ENCODE assay signal across 25 mouse cellular contexts in genomic region chr11:114050511-114050910, GRCm38 (mm10). TPM values are rescaled to one million over a fixed set of nuclear protein-coding genes. Genes with fewer than 3 reads are reported as not detected.
A peak's percentile ranks its signal among the peaks of the same experiment; 100 is the strongest.
DNase-seq lines count a peak whose midpoint lies in the region; ATAC-seq and TF ChIP-seq lines count a peak whose summit lies in the region.
"Had no signal": no experiment of that assay in that cellular context is flagged by ENCODE, and none has a peak within 500 bp of the region (broad histone marks: within the 10 kb centered on the region; RNA-seq: fewer than 3 reads in every experiment).

No protein-coding gene starts in this region.

- H3K4me2 ChIP-seq in limb, embryonic 12.5 days = no peak overlapping the region
- H3K4me2 ChIP-seq in intestine, postnatal 0 days (replicated peaks; ENCODE audit: low read depth) = no peak overlapping the region
- H3K4me2 ChIP-seq: embryonic facial prominence, embryonic 12.5 days; forebrain, embryonic 13.5 days; forebrain, embryonic 15.5 days had no signal

- WGBS in heart, embryonic 10.5 days = 37% methylated on average over 3 of the region's 3 CpGs
- WGBS in limb, embryonic 12.5 days = 75% methylated on average over 3 of the region's 3 CpGs
- WGBS in limb, embryonic 10.5 days = 71% methylated on average over 3 of the region's 3 CpGs
- 80% methylated on average over 3 of the region's 3 CpGs for WGBS in embryonic facial prominence, embryonic 10.5 days
- 76% methylated on average over 3 of the region's 3 CpGs for WGBS in intestine, postnatal 0 days

- peaks cover 57% of the 10 kb centered on the region for H3K4me1 ChIP-seq in heart, embryonic 10.5 days
- peaks cover 24% of the 10 kb centered on the region for H3K4me1 ChIP-seq in limb, embryonic 12.5 days (replicated peaks)
- peaks cover 42% of the 10 kb centered on the region for H3K4me1 ChIP-seq in limb, embryonic 10.5 days
- peaks cover 56% of the 10 kb centered on the region for H3K4me1 ChIP-seq in embryonic facial prominence, embryonic 10.5 days
- H3K4me1 ChIP-seq in intestine, postnatal 0 days (replicated peaks; ENCODE audit: control insufficient read depth, insufficient read depth, low read length) = no peaks in the 10 kb centered on the region

- no peak for TF ChIP-seq CTCF in intestine, postnatal 0 days (IDR thresholded peaks at IDR 0.05; ENCODE audit: low read depth)

- intact Hi-C loops in heart, postnatal 36 days (cut with DNase I) = no loop called here

- H3K9me3 ChIP-seq in heart, embryonic 10.5 days = no peaks in the 10 kb centered on the region
- H3K9me3 ChIP-seq in limb, embryonic 12.5 days = peaks cover 6% of the 10 kb centered on the region; the same call in 1 of the 2 replicates
- H3K9me3 ChIP-seq in limb, embryonic 10.5 days (replicated peaks) = no peaks in the 10 kb centered on the region
- H3K9me3 ChIP-seq in embryonic facial prominence, embryonic 10.5 days = peaks cover 6% of the 10 kb centered on the region; the same call in 1 of the 2 replicates
- H3K9me3 ChIP-seq in intestine, postnatal 0 days (ENCODE audit: control insufficient read depth) = no peaks in the 10 kb centered on the region
- H3K9me3 ChIP-seq: embryonic facial prominence, embryonic 12.5 days; forebrain, embryonic 13.5 days; forebrain, embryonic 15.5 days had no signal

- H3K27ac ChIP-seq in heart, embryonic 10.5 days = peak overlapping the region; percentile 33; the same call in 1 of the 2 replicates
- H3K27ac ChIP-seq in limb, embryonic 12.5 days = 0 out of 2 replicates have a peak overlapping the region, but pooled peaks have one; percentile 4
- H3K27ac ChIP-seq in limb, embryonic 10.5 days = no peak overlapping the region
- peak overlapping the region; percentile 84; the same call in 1 of the 2 replicates for H3K27ac ChIP-seq in embryonic facial prominence, embryonic 10.5 days (replicated peaks)
- no peak overlapping the region for H3K27ac ChIP-seq in intestine, postnatal 0 days (ENCODE audit: low read depth, low read length)
- H3K27ac ChIP-seq: embryonic facial prominence, embryonic 12.5 days; forebrain, embryonic 13.5 days; forebrain, embryonic 15.5 days had no signal

- no peak for DNase-seq in heart, embryonic 10.5 days (ENCODE audit: low spot score)
- DNase-seq in heart, postnatal 36 days = no peak
- DNase-seq in limb, embryonic 10.5 days (ENCODE audit: low spot score) = no peak
- DNase-seq in embryonic facial prominence, embryonic 10.5 days (ENCODE audit: low spot score) = no peak
- peak; percentile 74 for DNase-seq in fat pad, adult 2 months (ENCODE audit: extremely low read depth, low read depth, low spot score)
- DNase-seq in right cerebral cortex, postnatal 36 days (ENCODE audit: low spot score in 2 of 2) = no peak
- DNase-seq: adrenal gland, adult 8-10 months; adrenal gland, postnatal 14 days; adrenal gland, postnatal 36 days; B cell, adult 2 months; cerebellum, adult 11-12 months; cerebellum, adult 2 months; cerebellum, adult 9-10 months; cerebellum, postnatal 25 days; forebrain, postnatal 0 days had no signal

- H3K27me3 ChIP-seq in heart, embryonic 10.5 days (ENCODE audit: insufficient read depth, poor library complexity, severe bottlenecking) = no peaks in the 10 kb centered on the region
- H3K27me3 ChIP-seq in limb, embryonic 12.5 days = no peaks in the 10 kb centered on the region
- H3K27me3 ChIP-seq in limb, embryonic 10.5 days (ENCODE audit: low read depth, poor library complexity, severe bottlenecking) = 0 out of 2 replicates have a peak, but pooled peaks cover 4% of the 10 kb centered on the region
- H3K27me3 ChIP-seq in embryonic facial prominence, embryonic 10.5 days (replicated peaks; ENCODE audit: low read depth, poor library complexity, severe bottlenecking) = no peaks in the 10 kb centered on the region; the same call in 1 of the 2 replicates
- H3K27me3 ChIP-seq in intestine, postnatal 0 days (replicated peaks; ENCODE audit: control insufficient read depth, insufficient read depth, low read length) = no peaks in the 10 kb centered on the region
- H3K27me3 ChIP-seq: embryonic facial prominence, embryonic 12.5 days; forebrain, embryonic 13.5 days; forebrain, embryonic 15.5 days had no signal

- H3K36me3 ChIP-seq in heart, embryonic 10.5 days = peaks cover 3% of the 10 kb centered on the region; the same call in 1 of the 2 replicates
- 0 out of 2 replicates have a peak, but pooled peaks cover 3% of the 10 kb centered on the region for H3K36me3 ChIP-seq in limb, embryonic 12.5 days
- H3K36me3 ChIP-seq in limb, embryonic 10.5 days = no peaks in the 10 kb centered on the region
- peaks cover 4% of the 10 kb centered on the region; the same call in 1 of the 2 replicates for H3K36me3 ChIP-seq in embryonic facial prominence, embryonic 10.5 days (replicated peaks)
- H3K36me3 ChIP-seq in intestine, postnatal 0 days (ENCODE audit: control insufficient read depth, insufficient read depth) = no peaks in the 10 kb centered on the region
- H3K36me3 ChIP-seq: embryonic facial prominence, embryonic 12.5 days; forebrain, embryonic 15.5 days; G1E had no signal

- no peak overlapping the region for H3K4me3 ChIP-seq in heart, embryonic 10.5 days
- H3K4me3 ChIP-seq in limb, embryonic 12.5 days (replicated peaks) = no peak overlapping the region
- no peak overlapping the region for H3K4me3 ChIP-seq in limb, embryonic 10.5 days
- no peak overlapping the region for H3K4me3 ChIP-seq in embryonic facial prominence, embryonic 10.5 days
- H3K4me3 ChIP-seq in intestine, postnatal 0 days (ENCODE audit: low read depth, low read length) = no peak overlapping the region
- H3K4me3 ChIP-seq: embryonic facial prominence, embryonic 12.5 days; erythroblast, embryonic 14.5 days; forebrain, embryonic 13.5 days; forebrain, embryonic 15.5 days had no signal

- ATAC-seq in limb, embryonic 12.5 days (ENCODE audit: insufficient number of reproducible peaks, insufficient read depth, low FRiP score, low TSS enrichment, low read depth) = no peak
- no peak for ATAC-seq in intestine, postnatal 0 days
- ATAC-seq: activated CD4-positive, CD25-positive, alpha-beta regulatory T cell, adult 4 months; CD4-positive, CD25-positive, alpha-beta regulatory T cell, adult 4 months; forebrain, embryonic 13.5 days; forebrain, embryonic 15.5 days; Patski had no signal

- H3K9ac ChIP-seq in limb, embryonic 12.5 days (replicated peaks) = no peak overlapping the region
- no peak overlapping the region for H3K9ac ChIP-seq in intestine, postnatal 0 days (ENCODE audit: low read depth, low read length)
- H3K9ac ChIP-seq: embryonic facial prominence, embryonic 12.5 days; forebrain, embryonic 13.5 days; forebrain, embryonic 15.5 days; forebrain, postnatal 0 days had no signal

RNA-seq across cellular contexts. Expression of gene Sdk2, which starts 16.3 kb away (rescaled TPM):
- 2.4 and 4.1 TPM in 2 replicates for polyA plus RNA-seq in heart, embryonic 10.5 days (2016; fragmentation: Nextera tagmentation; extraction: Ambion mirVana)
- total RNA-seq in heart, postnatal 36 days (2021) = 1 to 10 TPM; 1.1 to 2.6 TPM
- polyA plus RNA-seq in limb, embryonic 12.5 days (2016; fragmentation: Nextera tagmentation; extraction: Ambion mirVana) = 2.0 and 2.3 TPM in 2 replicates
- 0.66 and 1.1 TPM in 2 replicates for polyA plus RNA-seq in limb, embryonic 10.5 days (2016; fragmentation: Nextera tagmentation; extraction: Ambion mirVana)
- polyA plus RNA-seq in embryonic facial prominence, embryonic 10.5 days (2016; fragmentation: Nextera tagmentation; extraction: Ambion mirVana) = 1.9 and 3.1 TPM in 2 replicates
- polyA plus RNA-seq in intestine, postnatal 0 days (2015; fragmentation: Nextera tagmentation; extraction: Ambion mirVana) = 0.61 and 0.66 TPM in 2 replicates
- polyA plus RNA-seq: activated CD4-positive, CD25-positive, alpha-beta regulatory T cell, adult 4 months; G1E; Patski had no signal

Comparison
In these comparisons a context has a peak if more than half of its experiments do, and no peak if none do; other contexts are left out.
1. H3K27ac ChIP-seq: peak in heart, embryonic 10.5 days (single experiment), limb, embryonic 12.5 days (single experiment) and embryonic facial prominence, embryonic 10.5 days (single experiment); none in limb, embryonic 10.5 days (single experiment) and intestine, postnatal 0 days (single experiment).